Mouse (Mus musculus): ENCODE measurements around the gene Cerk. TPM values are rescaled to one million over a fixed set of nuclear protein-coding genes. Genes with fewer than 3 reads are reported as not detected.
"Not testable (repeated sequence)": the region's sequence is repeated elsewhere in the genome, so short reads cannot be mapped to it uniquely, and the experiment has no call there.

The Cerk gene
- total RNA-seq, 1 experiment from 2014 or later = 17.2 TPM

DNA sequence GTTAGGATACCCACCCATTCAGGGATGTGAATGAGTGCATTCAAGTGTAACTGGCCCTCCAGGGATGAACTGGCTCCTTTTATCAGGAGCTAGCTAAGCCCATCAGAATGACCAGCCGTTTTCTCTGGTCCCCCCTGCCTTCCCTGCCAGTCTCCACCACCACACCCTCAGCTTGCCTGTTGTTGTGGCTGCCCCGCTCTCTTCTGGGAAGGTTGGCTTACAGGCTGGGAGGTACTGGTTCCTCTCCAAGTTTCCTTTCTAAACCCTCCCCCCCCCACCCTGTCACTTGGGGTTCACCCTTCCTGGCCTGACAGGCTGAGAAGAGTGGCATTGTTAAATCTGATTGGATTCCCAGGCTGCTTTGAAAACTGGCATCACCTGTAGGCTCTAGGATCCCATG lies 88.1 kb downstream of the Cerk start:
- ATAC-seq (replicated peaks; ENCODE audit: low read depth, poor library complexity, severe bottlenecking) = no peak

DNA sequence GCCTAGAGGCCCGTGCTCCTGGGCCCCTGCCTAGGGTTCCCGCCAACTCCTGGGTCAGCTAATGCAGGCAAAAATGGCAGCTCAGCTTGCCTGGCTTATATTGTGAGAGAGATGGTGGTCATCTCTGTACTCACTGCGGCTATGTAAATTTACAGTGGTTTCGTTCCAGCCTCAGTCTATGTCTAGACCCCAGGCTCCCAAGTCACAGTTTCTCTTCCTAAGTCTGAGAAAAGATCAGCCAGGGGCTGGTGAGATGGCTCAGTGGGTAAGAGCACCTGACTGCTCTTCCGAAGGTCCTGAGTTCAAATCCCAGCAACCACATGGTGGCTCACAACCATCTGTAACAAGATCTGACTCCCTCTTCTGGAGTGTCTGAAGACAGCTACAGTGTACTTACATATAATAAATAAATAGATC lies 89.3 kb downstream of the Cerk start:
- ATAC-seq (replicated peaks; ENCODE audit: low read depth, poor library complexity, severe bottlenecking) = not testable (repeated sequence)

DNA sequence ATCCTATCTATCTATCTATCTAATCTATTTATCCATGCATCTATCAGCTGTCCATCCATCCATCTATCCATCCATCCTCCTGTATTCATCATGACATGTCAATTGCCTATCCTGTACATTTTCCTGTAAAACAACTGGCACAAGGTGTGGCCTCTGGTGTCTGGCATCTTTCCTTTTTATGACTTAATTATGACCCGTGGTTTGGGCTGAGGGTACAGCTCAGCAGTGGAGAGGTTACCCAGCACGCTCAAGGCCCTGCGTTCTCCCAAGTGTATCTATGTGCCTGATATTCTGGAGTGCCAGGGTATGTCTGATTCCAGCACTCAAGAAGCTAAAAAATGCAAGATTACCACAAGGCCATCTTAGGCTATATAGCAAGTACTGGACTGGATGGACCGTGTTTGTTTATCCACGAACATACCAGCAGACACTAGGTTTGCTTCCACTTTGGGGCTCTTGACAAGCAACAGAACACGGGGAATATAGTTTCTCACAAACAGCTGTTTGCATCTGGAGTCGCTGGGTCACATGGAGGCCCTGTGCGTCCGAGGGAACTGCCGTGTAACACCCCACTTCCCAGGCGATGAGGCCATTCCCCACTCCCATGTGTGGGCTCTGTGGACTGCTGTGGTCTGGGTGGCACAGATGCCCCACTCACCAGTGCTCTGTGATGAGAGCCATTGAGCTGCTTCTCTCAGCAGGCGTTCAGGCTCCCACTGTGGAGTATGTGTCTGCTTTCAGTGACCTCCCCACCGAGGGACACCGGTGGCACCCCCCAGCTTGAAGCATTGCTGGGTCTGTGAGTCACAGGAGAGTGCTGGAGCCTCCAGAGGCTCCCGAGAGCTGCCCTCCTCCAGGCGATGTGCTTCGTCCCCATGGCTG lies 90.0 kb downstream of the Cerk start:
- no peak for ATAC-seq (replicated peaks; ENCODE audit: low read depth, poor library complexity, severe bottlenecking)

GRCm38 (mm10) chr15:86094324-86095121 lies 91.4 kb downstream of the Cerk start:
- ATAC-seq (replicated peaks; ENCODE audit: low read depth, poor library complexity, severe bottlenecking) = no peak

DNA sequence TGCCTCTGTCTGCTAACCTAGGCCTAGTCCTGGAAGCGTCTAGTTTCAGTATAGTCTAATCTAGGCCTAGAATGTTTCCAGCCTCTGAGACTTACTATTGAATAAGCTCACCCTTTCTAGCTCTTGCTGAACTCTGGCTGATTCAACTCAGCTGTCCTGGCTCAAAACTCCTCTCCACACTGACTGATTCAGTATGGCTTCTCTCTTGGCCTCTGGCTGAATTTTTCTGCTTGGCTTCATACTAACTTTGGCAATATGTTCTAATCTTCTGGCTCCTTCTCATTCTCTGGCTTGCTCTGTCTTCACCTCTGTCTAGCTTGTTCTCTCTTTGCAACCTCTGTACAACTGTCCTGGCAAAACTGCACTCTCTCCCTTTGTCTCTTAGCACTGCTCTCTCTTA lies 92.7 kb downstream of the Cerk start:
- no peak for ATAC-seq (replicated peaks; ENCODE audit: low read depth, poor library complexity, severe bottlenecking)

- no peak for ATAC-seq (replicated peaks; ENCODE audit: low read depth, poor library complexity, severe bottlenecking)
These were observed 93.8 kb downstream of the Cerk start for GRCm38 (mm10) chr15:86091998-86092670.

DNA sequence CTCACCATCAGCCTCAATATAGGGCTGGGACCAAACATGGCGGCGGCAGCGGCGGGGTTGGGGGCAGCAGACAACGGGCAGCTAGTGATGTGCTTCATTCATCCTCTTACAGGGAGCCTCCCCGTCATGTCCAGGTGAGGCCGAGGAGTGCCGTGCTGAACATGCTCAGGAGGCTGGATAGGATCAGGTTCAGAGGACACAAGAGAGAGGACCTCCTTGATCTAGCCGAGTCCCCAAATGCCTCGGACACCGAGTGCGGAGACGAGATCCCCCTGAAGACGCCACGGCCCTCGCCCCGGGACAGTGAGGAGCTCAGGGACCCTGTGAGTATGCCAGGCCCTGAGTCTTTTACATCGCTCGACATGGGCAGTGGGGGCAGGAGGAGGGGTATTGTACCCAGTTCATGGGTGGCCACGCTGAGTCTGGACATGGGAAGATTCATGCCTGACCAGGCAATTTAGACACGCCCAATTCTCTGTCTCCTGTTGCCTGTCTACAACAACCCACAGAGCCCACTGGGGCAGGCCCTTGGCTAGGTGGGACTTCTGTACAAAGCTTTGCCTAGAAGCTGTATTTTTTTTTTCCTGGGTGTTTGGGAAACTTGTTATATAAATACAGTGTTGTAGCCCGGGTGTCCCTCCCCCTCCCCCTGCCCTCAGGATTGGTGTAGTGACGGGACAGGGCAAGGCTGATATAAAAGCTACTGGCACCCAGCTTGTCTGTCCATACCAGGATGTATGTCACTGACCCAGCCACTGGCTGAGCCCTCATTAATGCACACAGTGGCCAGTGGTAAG lies 94.5 kb downstream of the Cerk start:
- no peak for ATAC-seq (replicated peaks; ENCODE audit: low read depth, poor library complexity, severe bottlenecking)

DNA sequence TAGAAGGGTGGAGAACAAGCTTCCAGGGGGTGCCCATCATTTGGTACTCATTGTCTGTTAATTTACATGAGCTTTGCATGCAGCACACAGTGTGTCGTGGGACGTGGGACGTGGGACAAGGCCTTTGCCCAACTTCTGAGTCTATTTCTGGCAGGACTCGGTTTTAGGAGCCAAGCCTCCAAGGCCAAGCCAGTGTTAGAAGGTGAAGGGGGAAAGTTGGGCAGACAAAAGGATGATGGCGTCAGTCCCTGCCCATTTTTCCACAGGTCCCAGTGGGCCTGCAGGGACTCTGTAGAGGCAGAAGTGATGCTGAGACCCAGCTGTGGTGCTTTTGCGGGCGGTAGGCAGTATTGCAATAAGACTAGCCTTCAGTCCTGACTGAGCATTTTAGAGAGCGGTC lies 95.4 kb downstream of the Cerk start:
- no peak for ATAC-seq (replicated peaks; ENCODE audit: low read depth, poor library complexity, severe bottlenecking)

DNA sequence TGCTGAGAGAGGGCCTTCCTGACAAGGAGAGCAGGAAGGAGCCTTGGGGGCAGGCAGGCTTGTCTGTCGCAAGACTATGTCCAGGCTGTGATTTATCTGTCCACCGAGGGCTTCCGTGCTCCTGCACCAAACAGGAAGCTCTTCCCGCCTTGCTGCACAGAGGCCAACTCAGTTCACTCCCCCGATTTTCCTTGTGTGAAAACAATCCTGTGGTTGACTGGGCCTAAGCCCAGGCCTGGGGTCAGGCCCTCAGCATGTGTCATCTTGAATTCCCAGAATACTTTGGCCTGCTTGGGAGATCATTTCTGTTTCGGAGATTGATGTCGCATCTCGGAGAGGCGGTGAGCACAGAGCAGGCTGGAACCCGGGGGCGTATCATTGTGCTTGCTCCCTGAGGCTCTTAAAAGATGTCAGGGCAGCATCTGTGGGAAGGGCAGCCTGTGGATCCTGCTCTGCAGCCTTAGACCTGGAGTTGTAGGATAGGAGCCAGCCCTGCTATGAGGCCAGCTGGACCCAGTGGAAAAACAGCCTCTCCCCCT lies 95.9 kb downstream of the Cerk start:
- ATAC-seq (replicated peaks; ENCODE audit: low read depth, poor library complexity, severe bottlenecking) = no peak

Other genes with a start within 250 kb of the Cerk start
- 3.3 and 3.6 TPM in 2 replicates for gene Celsr1, start 152.4 kb downstream of the Cerk start, total RNA-seq (2017)
- 29.5 and 33.1 TPM in 2 replicates for gene Gramd4, start 128.4 kb downstream of the Cerk start, total RNA-seq (2017)
- 15.7 and 21.4 TPM in 2 replicates for gene Tbc1d22a, start 28.3 kb upstream of the Cerk start, total RNA-seq (2017)